Mouse (Mus musculus): ENCODE data around the gene Fastkd5. TPM values are rescaled to one million over a fixed set of nuclear protein-coding genes. Genes with fewer than 3 reads are reported as not detected.

Gene Fastkd5
- polyA plus RNA-seq, 1 experiment: 4.8 TPM

- TF ChIP-seq POLR2A (IDR thresholded peaks at IDR 0.05; ENCODE audit: extremely low read depth, insufficient read depth, low read length) (no peak), CTCF (IDR thresholded peaks at IDR 0.05; ENCODE audit: extremely low read depth, insufficient read depth, low read length) (no peak)
- H3K4me1 ChIP-seq (ENCODE audit: control insufficient read depth, insufficient read depth, low read length): no peaks in the 10 kb centered on the region
- H3K4me3 ChIP-seq (ENCODE audit: insufficient read depth, low read length): no peak overlapping the region
- H3K27ac ChIP-seq (ENCODE audit: insufficient read depth, low read length): no peak overlapping the region
Measured at GRCm38 (mm10) chr2:130618972-130619371, 10.9 kb downstream of the Fastkd5 start.

- no peaks in the 10 kb centered on the region for H3K4me1 ChIP-seq (ENCODE audit: control insufficient read depth, insufficient read depth, low read length)
- H3K27ac ChIP-seq (ENCODE audit: insufficient read depth, low read length): no peak overlapping the region
- TF ChIP-seq CTCF (IDR thresholded peaks at IDR 0.05; ENCODE audit: extremely low read depth, insufficient read depth, low read length) (peak; percentile 38), POLR2A (IDR thresholded peaks at IDR 0.05; ENCODE audit: extremely low read depth, insufficient read depth, low read length) (no peak)
- no peak overlapping the region for H3K4me3 ChIP-seq (ENCODE audit: insufficient read depth, low read length)
Measured at GRCm38 (mm10) chr2:130613091-130613490, 16.7 kb downstream of the Fastkd5 start.

GRCm38 (mm10) chr2:130602195-130602594 lies 27.6 kb downstream of the Fastkd5 start:
- no peak for TF ChIP-seq CTCF (IDR thresholded peaks at IDR 0.05; ENCODE audit: extremely low read depth, insufficient read depth, low read length)
- TF ChIP-seq POLR2A (IDR thresholded peaks at IDR 0.05; ENCODE audit: extremely low read depth, insufficient read depth, low read length): no peak
- no peak overlapping the region for H3K4me3 ChIP-seq (ENCODE audit: insufficient read depth, low read length)
- H3K4me1 ChIP-seq (ENCODE audit: control insufficient read depth, insufficient read depth, low read length): no peaks in the 10 kb centered on the region
- no peak overlapping the region for H3K27ac ChIP-seq (ENCODE audit: insufficient read depth, low read length)

GRCm38 (mm10) chr2:130598399-130598798 lies 31.4 kb downstream of the Fastkd5 start:
- H3K27ac ChIP-seq (ENCODE audit: insufficient read depth, low read length): no peak overlapping the region
- no peak for TF ChIP-seq CTCF (IDR thresholded peaks at IDR 0.05; ENCODE audit: extremely low read depth, insufficient read depth, low read length)
- TF ChIP-seq POLR2A (IDR thresholded peaks at IDR 0.05; ENCODE audit: extremely low read depth, insufficient read depth, low read length): no peak
- no peaks in the 10 kb centered on the region for H3K4me1 ChIP-seq (ENCODE audit: control insufficient read depth, insufficient read depth, low read length)
- H3K4me3 ChIP-seq (ENCODE audit: insufficient read depth, low read length): no peak overlapping the region

GRCm38 (mm10) chr2:130597601-130598010 lies 32.2 kb downstream of the Fastkd5 start:
- Histone ChIP-seq H3K27ac (ENCODE audit: insufficient read depth, low read length) (no peak overlapping the region), H3K4me3 (ENCODE audit: insufficient read depth, low read length) (no peak overlapping the region), H3K4me1 (ENCODE audit: control insufficient read depth, insufficient read depth, low read length) (no peaks in the 10 kb centered on the region)
- peak; percentile 71 for TF ChIP-seq CTCF (IDR thresholded peaks at IDR 0.05; ENCODE audit: extremely low read depth, insufficient read depth, low read length)
- no peak for TF ChIP-seq POLR2A (IDR thresholded peaks at IDR 0.05; ENCODE audit: extremely low read depth, insufficient read depth, low read length)

GRCm38 (mm10) chr2:130595596-130595995 lies 34.2 kb downstream of the Fastkd5 start:
- TF ChIP-seq POLR2A (IDR thresholded peaks at IDR 0.05; ENCODE audit: extremely low read depth, insufficient read depth, low read length) (no peak), CTCF (IDR thresholded peaks at IDR 0.05; ENCODE audit: extremely low read depth, insufficient read depth, low read length) (no peak)
- Histone ChIP-seq H3K4me3 (ENCODE audit: insufficient read depth, low read length) (no peak overlapping the region), H3K4me1 (ENCODE audit: control insufficient read depth, insufficient read depth, low read length) (no peaks in the 10 kb centered on the region), H3K27ac (ENCODE audit: insufficient read depth, low read length) (no peak overlapping the region)

- Histone ChIP-seq H3K27ac (ENCODE audit: insufficient read depth, low read length) (no peak overlapping the region), H3K4me3 (ENCODE audit: insufficient read depth, low read length) (no peak overlapping the region), H3K4me1 (ENCODE audit: control insufficient read depth, insufficient read depth, low read length) (no peaks in the 10 kb centered on the region)
- TF ChIP-seq POLR2A (IDR thresholded peaks at IDR 0.05; ENCODE audit: extremely low read depth, insufficient read depth, low read length) (no peak), CTCF (IDR thresholded peaks at IDR 0.05; ENCODE audit: extremely low read depth, insufficient read depth, low read length) (no peak)
Measured at GRCm38 (mm10) chr2:130591016-130591415, 38.8 kb downstream of the Fastkd5 start.

- Histone ChIP-seq H3K4me3 (ENCODE audit: insufficient read depth, low read length) (no peak overlapping the region), H3K4me1 (ENCODE audit: control insufficient read depth, insufficient read depth, low read length) (no peaks in the 10 kb centered on the region), H3K27ac (ENCODE audit: insufficient read depth, low read length) (no peak overlapping the region)
- TF ChIP-seq CTCF (IDR thresholded peaks at IDR 0.05; ENCODE audit: extremely low read depth, insufficient read depth, low read length): no peak
- TF ChIP-seq POLR2A (IDR thresholded peaks at IDR 0.05; ENCODE audit: extremely low read depth, insufficient read depth, low read length): no peak
Measured at GRCm38 (mm10) chr2:130589761-130590160, 40.1 kb downstream of the Fastkd5 start.

GRCm38 (mm10) chr2:130589157-130589556 lies 40.7 kb downstream of the Fastkd5 start:
- Histone ChIP-seq H3K4me3 (ENCODE audit: insufficient read depth, low read length) (no peak overlapping the region), H3K4me1 (ENCODE audit: control insufficient read depth, insufficient read depth, low read length) (no peaks in the 10 kb centered on the region), H3K27ac (ENCODE audit: insufficient read depth, low read length) (no peak overlapping the region)
- no peak for TF ChIP-seq POLR2A (IDR thresholded peaks at IDR 0.05; ENCODE audit: extremely low read depth, insufficient read depth, low read length)
- no peak for TF ChIP-seq CTCF (IDR thresholded peaks at IDR 0.05; ENCODE audit: extremely low read depth, insufficient read depth, low read length)

- TF ChIP-seq POLR2A (IDR thresholded peaks at IDR 0.05; ENCODE audit: extremely low read depth, insufficient read depth, low read length) (no peak), CTCF (IDR thresholded peaks at IDR 0.05; ENCODE audit: extremely low read depth, insufficient read depth, low read length) (no peak)
- no peak overlapping the region for H3K27ac ChIP-seq (ENCODE audit: insufficient read depth, low read length)
- H3K4me3 ChIP-seq (ENCODE audit: insufficient read depth, low read length): no peak overlapping the region
- no peaks in the 10 kb centered on the region for H3K4me1 ChIP-seq (ENCODE audit: control insufficient read depth, insufficient read depth, low read length)
Measured at GRCm38 (mm10) chr2:130588373-130588772, 41.5 kb downstream of the Fastkd5 start.
